Mouse (Mus musculus) forebrain, embryonic 15.5 days (tissue): ENCODE measurements at regions not wholly inside any gene's neighbourhood (a gene's known extent, or its start where the extent isn't known, plus 50 kb on each side); places are given as distances from the start of the nearest gene placed in this dataset.

Experiments used
- ATAC-seq: fragments of 200-750 bp; cut with Nextera tagmentation; replicated peaks from 2 replicates; pipeline ENCODE4 v1.8.0; 2017; ENCODE audit warnings: mild to moderate bottlenecking, moderate TSS enrichment, moderate library complexity
- H3K27ac ChIP-seq: fragments of 300-500 bp; sonication (generic); replicated peaks from 2 replicates; pipeline ENCODE4 v1.5.1; 2015; ENCODE audit warnings: mild to moderate bottlenecking, inconsistent platforms
- H3K27me3 ChIP-seq: fragments of 300-500 bp; sonication (generic); 2 replicates; pipeline ENCODE4 v1.6.1; 2015; ENCODE audit warnings: inconsistent platforms
- H3K36me3 ChIP-seq: fragments of 300-500 bp; sonication (generic); 2 replicates; pipeline ENCODE4 v1.6.1; 2015; ENCODE audit warnings: mild to moderate bottlenecking, inconsistent platforms
- H3K4me1 ChIP-seq: fragments of 300-500 bp; sonication (generic); 2 replicates; pipeline ENCODE4 v1.6.1; 2015; ENCODE audit warnings: inconsistent platforms
- H3K4me2 ChIP-seq: fragments of 300-500 bp; sonication (generic); replicated peaks from 2 replicates; pipeline ENCODE4 v1.6.1; 2015; ENCODE audit warnings: mild to moderate bottlenecking, inconsistent platforms
- H3K4me3 ChIP-seq: fragments of 300-500 bp; sonication (generic); 2 replicates; pipeline ENCODE4 v1.5.1; 2015; ENCODE audit warnings: mild to moderate bottlenecking, inconsistent platforms
- H3K9ac ChIP-seq: fragments of 300-500 bp; sonication (generic); replicated peaks from 2 replicates; pipeline ENCODE4 v1.6.1; 2015; ENCODE audit warnings: mild to moderate bottlenecking, inconsistent platforms
- H3K9me3 ChIP-seq: fragments of 300-500 bp; sonication (generic); 2 replicates; pipeline ENCODE4 v1.6.1; 2016; ENCODE audit warnings: inconsistent platforms
- WGBS: fragments of 180-500 bp; shearing (Covaris S2); methylation state at CpG from one replicate; pipeline ENCODE4 v1.1.7; 2015; ENCODE audit warnings: mixed read lengths; 5-methylcytosine and 5-hydroxymethylcytosine counted together

DNA sequence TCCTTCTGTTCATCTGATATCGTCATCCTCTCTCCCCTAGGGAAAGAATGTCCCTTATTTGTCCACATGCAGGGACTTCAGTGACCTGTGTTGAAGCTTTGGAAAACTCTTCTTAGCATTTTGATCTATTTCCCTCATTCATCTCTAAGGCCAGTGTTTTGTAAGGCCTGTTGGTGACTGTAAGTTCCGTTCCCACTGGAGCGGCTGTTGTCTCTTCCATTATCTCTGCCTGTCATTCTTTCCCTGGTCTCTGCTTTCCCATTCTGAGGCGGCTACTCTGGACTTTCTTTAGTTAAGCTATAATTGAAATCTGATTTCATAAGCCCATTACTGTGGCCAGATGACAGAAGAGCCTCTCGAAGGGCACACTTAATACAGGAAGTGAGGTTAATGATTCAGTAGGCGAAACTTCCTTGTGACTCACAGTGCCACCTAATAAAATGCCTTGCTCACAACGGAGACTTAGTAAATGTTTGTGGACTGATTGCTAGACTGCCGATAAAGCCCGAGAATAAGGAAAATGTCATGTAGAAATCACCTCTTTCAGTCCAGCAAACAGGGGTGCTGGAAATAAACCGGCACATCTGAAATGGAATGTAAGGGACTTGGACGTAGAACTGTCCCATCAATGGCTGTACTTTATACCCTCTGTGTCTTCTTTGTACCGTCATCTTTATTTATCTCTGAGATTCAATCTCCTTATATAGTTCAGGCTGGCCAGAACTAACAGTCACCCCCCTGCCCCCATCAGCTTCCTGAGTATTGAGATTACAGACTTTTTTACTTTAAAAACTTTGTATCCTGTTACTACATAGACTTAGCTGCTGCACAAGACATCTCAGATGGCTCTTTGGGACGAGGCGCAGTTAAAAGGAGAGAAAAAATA, 250.1 kb downstream of the Klf5 start:
- H3K4me1 ChIP-seq = no peaks in the 10 kb centered on the region
- no peak overlapping the region for H3K9ac ChIP-seq
- H3K27me3 ChIP-seq = no peaks in the 10 kb centered on the region
- H3K9me3 ChIP-seq = no peaks in the 10 kb centered on the region
- WGBS = 92% methylated on average over 14 of the region's 14 CpGs
- no peak for ATAC-seq
- no peak overlapping the region for H3K4me3 ChIP-seq
- no peak overlapping the region for H3K27ac ChIP-seq
- H3K4me2 ChIP-seq = no peak overlapping the region
- no peaks in the 10 kb centered on the region for H3K36me3 ChIP-seq

DNA sequence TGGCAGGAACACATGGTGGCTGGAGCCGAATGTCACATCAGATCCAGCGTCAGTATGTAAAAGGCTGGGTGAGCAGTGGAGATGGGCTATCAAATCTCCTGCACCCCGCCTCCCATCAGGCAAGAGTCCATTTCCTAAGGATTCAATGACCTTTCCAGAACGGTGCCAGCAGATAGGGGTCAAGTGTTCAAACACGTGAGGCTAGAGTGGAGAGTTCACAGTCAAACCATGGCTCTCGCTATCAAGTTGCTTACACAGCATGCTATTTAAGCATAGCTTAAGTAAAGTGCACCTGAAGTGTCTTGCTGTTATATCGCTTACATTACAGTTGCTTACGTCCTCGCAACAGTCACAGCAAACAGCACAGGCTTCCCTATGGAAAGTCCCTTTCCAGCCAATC, 265.5 kb downstream of the Klf5 start:
- WGBS = 85% methylated on average over 9 of the region's 9 CpGs
- Histone ChIP-seq H3K27ac (no peak overlapping the region), H3K4me2 (no peak overlapping the region), H3K9ac (no peak overlapping the region), H3K9me3 (no peaks in the 10 kb centered on the region), H3K36me3 (no peaks in the 10 kb centered on the region), H3K4me1 (no peaks in the 10 kb centered on the region), H3K27me3 (no peaks in the 10 kb centered on the region), H3K4me3 (no peak overlapping the region)
- no peak for ATAC-seq

DNA sequence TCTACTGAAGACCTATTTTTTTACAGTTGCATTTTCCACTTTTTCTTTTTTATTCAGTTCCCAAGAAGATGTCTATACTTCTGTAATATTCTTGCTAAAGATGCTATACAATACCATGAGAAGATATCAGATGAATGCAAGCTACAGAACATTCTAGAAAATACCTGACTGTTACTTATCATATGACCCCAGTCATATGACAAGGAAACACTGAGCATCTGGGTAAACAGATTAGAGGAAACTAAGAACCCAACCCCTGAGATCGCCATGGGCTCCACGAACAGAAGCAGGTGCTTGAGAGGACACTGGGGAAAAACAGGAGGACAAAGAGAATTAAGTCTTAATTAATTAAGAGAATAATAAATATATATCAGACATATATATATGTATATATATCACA, 275.7 kb downstream of the Klf5 start:
- no peaks in the 10 kb centered on the region for H3K9me3 ChIP-seq
- no peak overlapping the region for H3K4me2 ChIP-seq
- H3K27me3 ChIP-seq = no peaks in the 10 kb centered on the region
- WGBS = 97% methylated on average over 2 of the region's 2 CpGs
- H3K4me1 ChIP-seq = peaks cover 2% of the 10 kb centered on the region; the same call in 1 of the 2 replicates
- no peak overlapping the region for H3K9ac ChIP-seq
- H3K27ac ChIP-seq = no peak overlapping the region
- no peaks in the 10 kb centered on the region for H3K36me3 ChIP-seq
- no peak for ATAC-seq
- no peak overlapping the region for H3K4me3 ChIP-seq

DNA sequence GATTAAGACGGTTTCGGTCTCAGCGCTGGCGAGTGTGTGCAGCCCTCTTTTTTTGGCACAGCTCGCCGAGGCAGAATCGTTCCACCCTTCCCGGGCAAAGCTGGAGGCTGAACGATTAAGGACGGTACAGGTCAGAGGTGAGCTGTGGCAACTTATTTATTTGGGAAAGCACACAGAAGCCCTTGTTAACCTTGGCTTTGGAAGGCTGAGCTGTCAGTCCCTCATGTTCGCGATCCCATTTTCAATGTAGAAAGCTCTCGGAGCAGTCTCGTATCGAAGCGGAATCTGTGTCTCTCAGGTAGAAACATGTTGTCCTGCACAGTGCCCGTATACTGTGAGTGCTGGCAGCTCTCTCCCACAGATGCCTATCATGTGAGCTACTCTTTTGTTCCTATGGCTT, 280.2 kb downstream of the Klf5 start:
- Histone ChIP-seq H3K4me3 (no peak overlapping the region), H3K4me2 (peak overlapping the region; percentile 7), H3K27me3 (no peaks in the 10 kb centered on the region), H3K4me1 (peaks cover 6% of the 10 kb centered on the region; the same call in 1 of the 2 replicates), H3K9me3 (no peaks in the 10 kb centered on the region), H3K9ac (no peak overlapping the region), H3K27ac (no peak overlapping the region), H3K36me3 (no peaks in the 10 kb centered on the region)
- peak; percentile 61 for ATAC-seq
- WGBS = 66% methylated on average over 17 of the region's 17 CpGs

DNA sequence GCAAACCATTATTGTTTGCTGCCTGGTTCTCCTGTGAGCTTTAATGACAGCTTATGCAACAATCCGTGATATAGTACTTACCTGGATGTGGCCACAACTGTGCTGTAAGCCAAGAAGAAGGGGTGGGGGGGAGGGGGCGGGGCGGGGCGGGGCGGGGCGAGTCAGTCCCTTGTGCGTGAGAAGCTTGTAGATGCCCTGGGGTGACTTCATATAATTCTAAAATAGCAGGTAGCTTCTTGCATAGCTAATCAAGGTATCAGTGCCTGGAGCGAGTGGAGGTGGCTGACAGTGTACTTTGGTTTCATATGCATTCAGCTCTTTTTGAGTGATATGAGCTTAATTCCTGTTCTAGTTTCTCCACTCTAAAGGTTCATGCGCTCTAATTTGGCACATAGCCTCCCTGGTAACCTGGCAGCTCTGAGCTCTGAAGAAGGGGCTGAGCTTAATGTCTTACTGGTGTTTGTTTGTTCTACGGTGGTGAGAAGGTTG, 280.8 kb downstream of the Klf5 start:
- 31% methylated on average over 10 of the region's 10 CpGs for WGBS
- Histone ChIP-seq H3K9ac (no peak overlapping the region), H3K4me2 (peak overlapping the region; percentile 14; the same call in 1 of the 2 replicates)

DNA sequence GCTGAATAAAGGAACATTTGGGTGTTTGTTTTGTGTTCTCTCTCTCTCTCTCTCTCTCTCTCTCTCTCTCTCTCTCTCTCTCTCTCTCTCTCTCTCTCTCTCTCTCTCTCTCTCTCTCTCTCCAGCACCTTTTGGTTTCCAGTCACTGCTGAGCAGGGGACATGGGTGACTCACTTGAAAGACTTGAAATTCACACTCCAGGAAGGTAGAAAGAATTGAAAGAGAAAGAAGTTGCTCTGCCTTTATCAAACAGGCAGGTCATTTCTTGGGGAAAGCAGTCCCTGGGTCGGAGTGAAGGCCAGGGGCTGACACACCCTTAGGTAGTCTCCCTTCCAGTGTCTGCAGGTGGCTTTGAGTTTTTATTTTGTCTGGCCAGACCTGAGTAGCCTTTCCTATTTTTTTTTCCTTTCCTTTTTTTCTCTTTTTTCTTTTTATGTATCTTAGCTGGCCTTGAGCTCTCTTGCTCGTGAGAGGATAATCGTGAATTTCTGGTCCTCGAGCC, 281.3 kb downstream of the Klf5 start:
- Histone ChIP-seq H3K9me3 (no peaks in the 10 kb centered on the region), H3K27me3 (no peaks in the 10 kb centered on the region), H3K9ac (no peak overlapping the region), H3K4me2 (no peak overlapping the region), H3K4me3 (no peak overlapping the region), H3K27ac (no peak overlapping the region), H3K36me3 (no peaks in the 10 kb centered on the region), H3K4me1 (peaks cover 6% of the 10 kb centered on the region; the same call in 1 of the 2 replicates)
- 75% methylated on average over 4 of the region's 4 CpGs for WGBS
- ATAC-seq = no peak

More for the DNA sequence above, 280.8 kb downstream of the Klf5 start:
- Histone ChIP-seq H3K4me1 (peaks cover 6% of the 10 kb centered on the region; the same call in 1 of the 2 replicates), H3K36me3 (no peaks in the 10 kb centered on the region), H3K27me3 (no peaks in the 10 kb centered on the region), H3K4me3 (no peak overlapping the region), H3K27ac (no peak overlapping the region), H3K9me3 (no peaks in the 10 kb centered on the region)
- peak; percentile 29; the same call in 1 of the 2 replicates for ATAC-seq

DNA sequence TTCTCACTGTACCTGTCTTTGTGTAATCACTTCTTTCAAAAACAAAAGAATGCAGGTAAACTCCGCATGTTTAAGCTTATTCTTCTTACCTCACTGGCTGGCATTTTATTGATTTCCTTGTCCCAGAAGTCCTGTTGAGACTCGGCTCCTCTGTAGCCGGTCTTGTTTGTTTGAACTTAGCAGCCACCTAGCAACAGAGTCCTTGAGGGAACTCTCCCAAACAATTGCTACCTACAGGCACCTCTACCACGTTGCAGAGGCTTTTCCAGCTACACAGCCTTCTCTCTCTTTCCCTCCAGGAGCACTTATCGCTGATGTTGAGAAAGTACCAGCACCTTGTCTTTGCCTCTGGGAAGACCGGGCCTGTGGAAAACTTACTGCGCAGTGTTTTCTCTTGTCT, 285.7 kb downstream of the Klf5 start:
- Histone ChIP-seq H3K9ac (no peak overlapping the region), H3K4me2 (no peak overlapping the region), H3K9me3 (no peaks in the 10 kb centered on the region), H3K27ac (no peak overlapping the region), H3K4me1 (peaks cover 4% of the 10 kb centered on the region; the same call in 1 of the 2 replicates), H3K4me3 (no peak overlapping the region), H3K27me3 (no peaks in the 10 kb centered on the region), H3K36me3 (no peaks in the 10 kb centered on the region)
- no peak for ATAC-seq
- 65% methylated on average over 7 of the region's 7 CpGs for WGBS

DNA sequence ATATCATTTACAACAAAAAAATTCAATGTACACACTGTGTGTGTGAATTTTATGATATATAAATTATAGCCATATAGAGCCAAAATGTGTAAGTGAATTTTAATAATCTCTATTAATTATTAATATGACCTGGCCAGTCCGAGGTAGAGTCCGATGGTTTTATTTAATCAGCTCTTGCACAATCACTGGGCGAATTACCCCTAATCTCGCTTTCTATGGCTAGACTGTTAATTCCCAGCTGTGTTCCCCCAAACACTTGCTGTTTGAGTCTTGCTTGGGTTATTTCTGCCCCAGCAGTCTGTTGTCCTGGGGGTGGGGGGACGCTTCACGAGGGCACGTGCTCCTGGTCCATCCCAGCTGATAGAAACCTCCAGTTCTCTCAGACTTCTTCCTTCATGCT, 287.5 kb downstream of the Klf5 start:
- H3K4me3 ChIP-seq = no peak overlapping the region
- WGBS = 94% methylated on average over 7 of the region's 7 CpGs
- no peaks in the 10 kb centered on the region for H3K9me3 ChIP-seq
- no peak overlapping the region for H3K27ac ChIP-seq
- no peaks in the 10 kb centered on the region for H3K36me3 ChIP-seq
- H3K4me1 ChIP-seq = no peaks in the 10 kb centered on the region
- ATAC-seq = no peak
- H3K9ac ChIP-seq = no peak overlapping the region
- no peak overlapping the region for H3K4me2 ChIP-seq
- no peaks in the 10 kb centered on the region for H3K27me3 ChIP-seq

DNA sequence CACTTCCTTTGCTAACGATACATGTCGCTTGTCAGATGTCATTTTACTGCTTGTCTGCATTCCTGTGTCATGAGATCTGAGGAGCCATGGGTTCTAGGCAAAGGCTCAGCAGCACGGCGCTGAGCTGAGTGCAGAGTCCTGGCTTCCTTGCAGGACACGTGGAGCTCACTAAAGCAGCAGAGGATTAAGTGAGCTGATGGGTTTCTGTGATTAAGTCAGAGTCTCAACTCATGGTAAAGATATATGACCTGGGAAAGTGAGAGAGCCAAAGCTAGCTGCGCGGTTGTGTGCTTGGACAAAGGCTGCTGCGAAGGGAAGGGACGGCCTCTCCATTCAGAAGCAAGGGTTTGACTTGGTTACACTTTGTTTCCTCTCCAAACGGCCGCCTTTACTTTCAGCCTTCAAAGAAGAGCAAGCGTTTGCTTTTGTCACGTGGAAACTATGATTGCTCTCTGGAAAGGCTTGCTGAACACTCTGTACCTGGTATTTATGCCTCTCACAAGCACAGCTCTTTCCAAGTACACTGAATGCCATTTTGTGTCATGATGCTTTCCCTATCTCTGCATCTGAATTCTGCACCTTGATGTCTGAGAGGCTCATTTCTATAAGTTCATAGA, 292.5 kb downstream of the Klf5 start:
- H3K9ac ChIP-seq = no peak overlapping the region
- H3K27me3 ChIP-seq = no peaks in the 10 kb centered on the region
- no peak for ATAC-seq
- no peak overlapping the region for H3K4me3 ChIP-seq
- H3K4me2 ChIP-seq = no peak overlapping the region
- 59% methylated on average over 13 of the region's 13 CpGs for WGBS
- no peaks in the 10 kb centered on the region for H3K4me1 ChIP-seq
- no peaks in the 10 kb centered on the region for H3K9me3 ChIP-seq
- H3K36me3 ChIP-seq = no peaks in the 10 kb centered on the region
- H3K27ac ChIP-seq = no peak overlapping the region

DNA sequence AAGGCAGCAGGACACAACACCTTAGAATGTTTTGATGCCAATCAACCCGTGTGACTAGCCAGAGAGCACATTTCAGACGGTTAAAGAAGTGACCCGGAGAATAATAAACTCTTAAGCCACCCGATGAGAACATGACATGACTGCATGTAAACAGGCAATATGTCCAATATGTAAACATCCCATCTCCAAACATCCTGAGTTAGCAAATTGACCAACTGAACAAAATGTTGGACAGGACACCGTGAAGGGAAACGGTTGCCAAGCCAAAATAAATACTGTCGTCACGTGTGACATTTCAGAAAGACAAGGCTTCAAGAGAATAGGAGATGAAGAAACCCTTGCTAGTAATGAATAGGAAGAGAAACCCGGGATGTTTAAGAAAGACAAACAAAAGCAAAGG, 294.4 kb downstream of the Klf5 start:
- no peaks in the 10 kb centered on the region for H3K27me3 ChIP-seq
- no peak overlapping the region for H3K4me3 ChIP-seq
- H3K27ac ChIP-seq = no peak overlapping the region
- H3K9ac ChIP-seq = no peak overlapping the region
- no peaks in the 10 kb centered on the region for H3K36me3 ChIP-seq
- ATAC-seq = no peak
- WGBS = 85% methylated on average over 9 of the region's 9 CpGs
- no peaks in the 10 kb centered on the region for H3K9me3 ChIP-seq
- no peaks in the 10 kb centered on the region for H3K4me1 ChIP-seq
- no peak overlapping the region for H3K4me2 ChIP-seq

DNA sequence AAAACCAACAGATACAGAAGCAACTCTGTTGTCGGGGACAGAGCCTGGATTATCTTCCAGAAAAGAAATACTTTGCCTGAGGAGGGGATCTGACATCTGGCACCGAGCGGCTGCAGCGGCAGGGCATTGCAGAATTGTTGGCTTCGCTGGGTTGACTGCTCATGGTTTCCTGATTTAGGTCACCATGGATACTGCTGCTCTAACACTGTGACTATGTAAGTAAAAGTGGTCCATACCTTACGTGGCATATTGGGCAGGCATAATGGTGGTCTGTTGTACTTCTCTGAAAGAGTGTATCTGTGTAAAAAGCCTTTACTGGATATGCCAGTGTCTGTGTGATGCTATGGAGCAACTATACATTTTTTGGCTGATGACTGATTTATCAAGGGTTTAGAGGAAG, 295.4 kb downstream of the Klf5 start:
- H3K9me3 ChIP-seq = no peaks in the 10 kb centered on the region
- no peaks in the 10 kb centered on the region for H3K36me3 ChIP-seq
- no peak overlapping the region for H3K9ac ChIP-seq
- no peak for ATAC-seq
- WGBS = 70% methylated on average over 6 of the region's 6 CpGs
- no peak overlapping the region for H3K4me2 ChIP-seq
- no peak overlapping the region for H3K27ac ChIP-seq
- H3K4me3 ChIP-seq = no peak overlapping the region
- no peaks in the 10 kb centered on the region for H3K27me3 ChIP-seq
- no peaks in the 10 kb centered on the region for H3K4me1 ChIP-seq

DNA sequence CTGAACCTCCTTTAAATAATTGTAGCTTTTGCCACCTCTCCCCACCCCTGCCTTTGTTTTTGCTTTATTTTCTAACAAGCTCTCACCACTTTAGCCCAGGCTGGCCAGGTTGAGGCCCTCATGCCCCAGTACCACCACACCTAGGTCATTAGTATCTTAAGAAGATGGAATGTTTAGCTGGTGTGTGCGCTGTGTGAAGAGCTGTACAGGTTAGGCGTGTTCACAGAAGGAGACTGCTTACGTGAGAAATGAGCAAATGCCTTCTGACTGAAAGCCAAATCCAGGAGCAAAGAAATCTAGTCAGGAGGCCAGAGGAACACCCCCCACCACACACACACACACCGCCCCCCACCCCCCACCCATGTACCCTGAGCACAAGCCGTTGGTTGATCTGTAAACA, 303.4 kb downstream of the Klf5 start:
- no peak for ATAC-seq
- no peaks in the 10 kb centered on the region for H3K4me1 ChIP-seq
- no peaks in the 10 kb centered on the region for H3K27me3 ChIP-seq
- WGBS = 87% methylated on average over 5 of the region's 5 CpGs
- no peaks in the 10 kb centered on the region for H3K9me3 ChIP-seq
- no peaks in the 10 kb centered on the region for H3K36me3 ChIP-seq
- no peak overlapping the region for H3K9ac ChIP-seq
- H3K4me2 ChIP-seq = no peak overlapping the region
- no peak overlapping the region for H3K4me3 ChIP-seq
- H3K27ac ChIP-seq = no peak overlapping the region
